Mouse (Mus musculus): ENCODE data around the gene Gpr107. TPM values are rescaled to one million over a fixed set of nuclear protein-coding genes. Genes with fewer than 3 reads are reported as not detected.

The Gpr107 gene
- 23.6 and 24.9 TPM in 2 replicates for polyA plus RNA-seq (2014; fragmentation: Nextera tagmentation; extraction: Ambion mirVana)

DNA sequence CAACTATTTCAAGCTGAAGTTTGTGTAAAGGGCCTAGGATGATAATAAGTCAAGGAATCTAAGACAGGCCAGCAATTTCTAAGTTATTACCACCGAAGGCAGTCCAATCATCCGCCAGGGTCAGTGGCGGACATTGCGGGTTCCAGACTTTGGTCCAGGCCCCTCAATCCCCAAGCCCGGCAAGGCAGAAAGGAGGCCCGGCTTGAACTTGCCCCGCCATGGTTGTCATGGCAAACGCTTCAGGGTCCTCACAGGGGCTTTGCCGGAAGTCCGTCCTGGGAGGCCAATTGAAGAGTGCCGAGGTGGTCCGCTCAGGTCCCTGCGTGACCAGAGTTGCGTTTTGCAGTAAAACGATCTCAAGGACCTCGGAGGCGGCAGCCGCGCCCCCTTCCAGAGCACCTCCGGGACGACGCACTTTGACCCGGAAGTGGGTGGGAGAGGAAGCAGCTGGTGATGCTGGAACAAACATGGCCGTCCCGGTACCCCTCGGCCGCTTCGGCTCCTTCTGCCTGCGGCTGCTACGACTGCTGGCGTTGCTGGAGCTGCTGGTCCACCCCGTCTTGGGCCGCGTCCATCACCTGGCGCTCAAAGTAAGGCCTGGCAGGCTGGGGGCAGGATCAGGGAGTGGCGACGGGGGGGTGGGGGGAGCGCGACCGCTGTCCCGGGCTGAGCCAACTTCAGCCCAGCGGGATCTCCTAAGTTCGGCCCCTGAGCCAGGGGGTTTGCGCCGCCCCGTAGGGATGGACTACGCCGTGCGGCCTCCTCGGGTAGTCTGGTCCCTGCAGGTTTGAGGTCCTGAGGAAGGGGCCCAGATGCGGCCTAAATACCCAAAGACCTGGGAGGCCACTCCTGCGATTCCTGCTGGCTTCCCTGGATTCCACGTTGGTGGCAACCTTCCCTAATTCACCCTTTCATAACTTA lies at the start of gene Gpr107:
Gene Gpr107, plus strand, starts transcription at position 425 of the 921 bp plus-strand sequence.
- TF ChIP-seq CTCF (IDR thresholded peaks at IDR 0.05; ENCODE audit: low read depth): no peak
- H3K36me3 ChIP-seq (ENCODE audit: insufficient read depth): peaks cover 11% of the 10 kb centered on the region
- under 1% methylated on average over 53 of the region's 53 CpGs for WGBS
- H3K4me1 ChIP-seq (ENCODE audit: insufficient read depth): 0 out of 2 replicates have a peak, but pooled peaks cover 5% of the 10 kb centered on the region
- H3K9me3 ChIP-seq (ENCODE audit: low read depth, low read length): no peaks in the 10 kb centered on the region
- peak within 1 kb of the TSS; percentile 84 for H3K9ac ChIP-seq
- ATAC-seq (ENCODE audit: insufficient read depth): peak; percentile 92
- H3K4me3 ChIP-seq (ENCODE audit: low read depth, low read length): peak within 1 kb of the TSS; percentile 98
- peak within 1 kb of the TSS; percentile 74 for H3K4me2 ChIP-seq
- DNase-seq: peak; percentile 93
- peak within 1 kb of the TSS; percentile 75 for H3K27ac ChIP-seq (ENCODE audit: low read depth)
- no peaks in the 10 kb centered on the region for H3K27me3 ChIP-seq (ENCODE audit: insufficient read depth, low read length)

DNA sequence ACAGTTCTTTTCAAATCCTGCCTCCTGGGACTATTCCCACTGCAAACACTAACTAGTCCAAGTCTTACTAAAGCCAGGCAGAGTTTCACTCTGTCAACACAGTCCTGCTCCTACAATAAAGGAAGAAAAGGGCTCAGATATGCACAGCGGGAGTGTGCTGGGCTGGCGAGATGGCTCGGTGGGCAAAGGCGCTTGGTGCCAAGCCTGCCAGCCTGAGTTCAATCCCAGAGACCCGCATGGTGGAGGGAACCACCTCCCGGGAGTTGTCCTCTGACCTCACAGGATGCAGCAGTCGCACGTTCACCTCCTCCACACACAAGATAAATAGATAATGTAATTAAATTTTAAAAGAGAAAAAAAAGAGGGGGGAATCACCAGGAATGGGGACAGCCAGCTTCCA lies 48.8 kb upstream of the Gpr107 start:
- H3K27me3 ChIP-seq (ENCODE audit: insufficient read depth, low read length): no peaks in the 10 kb centered on the region
- H3K27ac ChIP-seq (ENCODE audit: low read depth): no peak overlapping the region

DNA sequence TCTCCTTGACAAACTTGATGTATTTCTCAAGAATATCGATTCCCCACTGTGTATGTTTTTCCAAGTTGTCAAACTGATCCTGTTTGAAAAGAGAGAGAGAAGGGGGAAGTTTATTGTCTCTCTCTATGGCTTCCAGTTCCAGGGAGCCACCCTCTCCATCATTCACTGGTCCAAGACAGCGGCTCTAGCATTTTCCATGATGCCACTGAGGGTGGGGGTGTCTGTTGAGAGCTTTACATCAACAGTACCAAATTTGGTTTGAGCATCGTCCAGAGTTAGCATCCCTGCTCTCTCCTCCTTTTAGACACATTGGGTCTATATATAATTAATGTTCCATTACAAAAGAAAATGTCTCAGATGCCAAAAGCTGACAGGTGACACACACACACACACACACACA lies 46.8 kb upstream of the Gpr107 start:
- H3K4me3 ChIP-seq (ENCODE audit: low read depth, low read length): no peak overlapping the region
- H3K9ac ChIP-seq: no peak overlapping the region
- H3K4me1 ChIP-seq (ENCODE audit: insufficient read depth): peaks cover 22% of the 10 kb centered on the region
- no peak for ATAC-seq (ENCODE audit: insufficient read depth)
- no peaks in the 10 kb centered on the region for H3K27me3 ChIP-seq (ENCODE audit: insufficient read depth, low read length)
- 60% methylated on average over 3 of the region's 3 CpGs for WGBS
- no peak for TF ChIP-seq CTCF (IDR thresholded peaks at IDR 0.05; ENCODE audit: low read depth)
- no peaks in the 10 kb centered on the region for H3K36me3 ChIP-seq (ENCODE audit: insufficient read depth)
- H3K9me3 ChIP-seq (ENCODE audit: low read depth, low read length): no peaks in the 10 kb centered on the region
- H3K4me2 ChIP-seq: no peak overlapping the region
- no peak overlapping the region for H3K27ac ChIP-seq (ENCODE audit: low read depth)
- DNase-seq: no peak

More for the DNA sequence above, 48.8 kb upstream of the Gpr107 start:
- H3K9me3 ChIP-seq (ENCODE audit: low read depth, low read length): no peaks in the 10 kb centered on the region
- H3K4me2 ChIP-seq: no peak overlapping the region
- no peak for TF ChIP-seq CTCF (IDR thresholded peaks at IDR 0.05; ENCODE audit: low read depth)
- 57% methylated on average over 8 of the region's 8 CpGs for WGBS
- DNase-seq (no peak), ATAC-seq (ENCODE audit: insufficient read depth) (no peak)
- H3K36me3 ChIP-seq (ENCODE audit: insufficient read depth): no peaks in the 10 kb centered on the region
- no peak overlapping the region for H3K4me3 ChIP-seq (ENCODE audit: low read depth, low read length)
- H3K4me1 ChIP-seq (ENCODE audit: insufficient read depth): peaks cover 22% of the 10 kb centered on the region
- H3K9ac ChIP-seq: no peak overlapping the region

DNA sequence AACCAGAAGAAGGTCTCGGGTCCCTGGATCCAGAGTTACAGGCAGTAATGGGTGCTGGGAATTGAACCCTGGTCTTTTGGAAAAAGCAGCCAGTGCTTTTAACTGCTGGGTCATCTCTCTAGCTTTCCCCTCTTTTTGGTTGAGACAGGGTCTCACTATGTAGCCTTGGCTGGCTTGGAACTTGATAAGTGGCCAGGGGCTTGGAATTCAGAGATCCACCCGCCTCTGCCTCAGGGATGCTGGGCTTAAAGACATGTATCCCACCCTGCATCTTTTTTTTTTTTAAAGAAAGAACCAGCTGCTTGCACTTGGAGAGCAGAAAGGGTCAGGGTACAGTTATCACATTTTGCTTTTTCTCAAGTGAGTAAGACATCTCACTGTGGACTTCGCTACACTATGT lies 46.1 kb upstream of the Gpr107 start:
- peaks cover 19% of the 10 kb centered on the region for H3K4me1 ChIP-seq (ENCODE audit: insufficient read depth)
- 89% methylated on average over 3 of the region's 3 CpGs for WGBS
- no peak for TF ChIP-seq CTCF (IDR thresholded peaks at IDR 0.05; ENCODE audit: low read depth)

DNA sequence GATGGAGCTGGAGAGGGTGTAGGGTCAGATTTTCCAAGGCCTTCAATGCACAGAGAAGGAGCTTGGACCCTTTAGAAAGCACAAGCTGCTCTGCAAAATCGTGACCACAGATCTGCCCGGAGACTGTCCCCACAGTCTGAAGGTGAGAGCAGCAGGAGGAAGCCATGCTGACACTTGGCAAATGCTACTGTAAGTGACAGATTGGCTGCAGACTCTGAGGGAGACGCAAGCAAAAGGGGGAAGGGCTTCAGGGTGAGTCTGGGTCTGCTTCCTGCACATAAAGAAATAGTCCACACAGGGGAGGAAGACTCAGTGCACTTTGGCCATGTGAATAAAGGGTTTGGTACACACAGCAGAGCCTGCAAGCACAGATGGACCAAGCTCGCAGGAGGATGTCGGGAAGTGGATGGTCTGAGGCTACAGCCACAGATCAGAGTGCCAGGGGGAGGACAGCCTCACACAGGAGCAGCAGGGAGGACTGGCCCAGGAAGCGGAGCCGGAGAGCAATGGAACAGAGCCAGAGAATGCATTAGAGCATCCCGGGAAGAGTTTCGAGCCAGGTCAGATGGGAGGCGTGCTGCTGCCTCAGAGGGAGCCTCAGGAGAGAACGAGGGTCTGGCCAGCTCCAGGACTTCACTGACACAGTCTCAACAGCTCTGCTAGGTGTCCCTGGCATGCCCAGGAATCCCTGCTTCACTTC lies 45.3 kb upstream of the Gpr107 start:
- peak; percentile 86 for DNase-seq
- H3K4me1 ChIP-seq (ENCODE audit: insufficient read depth): peaks cover 15% of the 10 kb centered on the region
- H3K36me3 ChIP-seq (ENCODE audit: insufficient read depth): no peaks in the 10 kb centered on the region
- peak overlapping the region; percentile 19; the same call in 1 of the 2 replicates for H3K9ac ChIP-seq
- TF ChIP-seq CTCF (IDR thresholded peaks at IDR 0.05; ENCODE audit: low read depth): no peak
- WGBS: 16% methylated on average over 11 of the region's 11 CpGs
- ATAC-seq (ENCODE audit: insufficient read depth): peak; percentile 83
- H3K9me3 ChIP-seq (ENCODE audit: low read depth, low read length): no peaks in the 10 kb centered on the region
- peak overlapping the region; percentile 65 for H3K27ac ChIP-seq (ENCODE audit: low read depth)
- no peaks in the 10 kb centered on the region for H3K27me3 ChIP-seq (ENCODE audit: insufficient read depth, low read length)
- H3K4me3 ChIP-seq (ENCODE audit: low read depth, low read length): no peak overlapping the region
- H3K4me2 ChIP-seq: peak overlapping the region; percentile 19; the same call in 1 of the 2 replicates

More for the DNA sequence above, 46.1 kb upstream of the Gpr107 start:
- DNase-seq: no peak
- Histone ChIP-seq H3K4me2 (no peak overlapping the region), H3K36me3 (ENCODE audit: insufficient read depth) (no peaks in the 10 kb centered on the region), H3K27me3 (ENCODE audit: insufficient read depth, low read length) (no peaks in the 10 kb centered on the region), H3K27ac (ENCODE audit: low read depth) (no peak overlapping the region), H3K9ac (no peak overlapping the region), H3K4me3 (ENCODE audit: low read depth, low read length) (no peak overlapping the region), H3K9me3 (ENCODE audit: low read depth, low read length) (no peaks in the 10 kb centered on the region)
- no peak for ATAC-seq (ENCODE audit: insufficient read depth)

DNA sequence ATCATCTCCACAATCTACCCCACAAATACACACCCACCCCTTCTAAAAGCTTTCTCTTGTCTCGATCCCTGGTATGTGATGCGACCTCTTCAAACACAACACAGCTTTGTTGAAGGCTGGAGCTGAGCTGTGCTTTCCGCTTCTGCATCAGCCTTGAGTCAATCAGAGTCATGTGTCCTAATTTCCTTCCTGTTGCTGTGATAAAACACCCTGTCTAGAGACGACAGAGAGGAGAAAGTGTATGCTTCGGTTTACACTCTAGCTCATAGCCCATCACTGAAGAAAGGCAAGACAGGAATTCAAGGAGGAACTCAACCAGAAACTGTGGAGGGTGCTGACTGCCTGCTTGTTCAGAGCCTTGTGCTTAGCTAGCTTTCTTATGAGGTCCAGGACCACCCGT lies 43.9 kb upstream of the Gpr107 start:
- Histone ChIP-seq H3K4me1 (ENCODE audit: insufficient read depth) (peaks cover 15% of the 10 kb centered on the region), H3K27ac (ENCODE audit: low read depth) (no peak overlapping the region), H3K36me3 (ENCODE audit: insufficient read depth) (no peaks in the 10 kb centered on the region), H3K9ac (no peak overlapping the region), H3K27me3 (ENCODE audit: insufficient read depth, low read length) (no peaks in the 10 kb centered on the region), H3K4me2 (no peak overlapping the region), H3K9me3 (ENCODE audit: low read depth, low read length) (no peaks in the 10 kb centered on the region), H3K4me3 (ENCODE audit: low read depth, low read length) (no peak overlapping the region)
- TF ChIP-seq CTCF (IDR thresholded peaks at IDR 0.05; ENCODE audit: low read depth): no peak
- WGBS: 55% methylated on average over 6 of the region's 6 CpGs
- ATAC-seq (ENCODE audit: insufficient read depth) (no peak), DNase-seq (no peak)
